Mouse (Mus musculus) megakaryocyte, embryonic 14.5 days (primary cell): Measurements from ENCODE around the gene Them7.

Experiments
- FLI1 ChIP-seq: IDR thresholded peaks from 2 replicates; pipeline ENCODE4 v1.6.1; 2012; ENCODE audit warnings: low read length, inconsistent platforms, mixed read lengths
- GATA1 ChIP-seq: IDR thresholded peaks from 3 replicates; pipeline ENCODE4 v1.6.1; 2012; ENCODE audit warnings: mixed read lengths, low read length, inconsistent platforms, borderline replicate concordance

DNA sequence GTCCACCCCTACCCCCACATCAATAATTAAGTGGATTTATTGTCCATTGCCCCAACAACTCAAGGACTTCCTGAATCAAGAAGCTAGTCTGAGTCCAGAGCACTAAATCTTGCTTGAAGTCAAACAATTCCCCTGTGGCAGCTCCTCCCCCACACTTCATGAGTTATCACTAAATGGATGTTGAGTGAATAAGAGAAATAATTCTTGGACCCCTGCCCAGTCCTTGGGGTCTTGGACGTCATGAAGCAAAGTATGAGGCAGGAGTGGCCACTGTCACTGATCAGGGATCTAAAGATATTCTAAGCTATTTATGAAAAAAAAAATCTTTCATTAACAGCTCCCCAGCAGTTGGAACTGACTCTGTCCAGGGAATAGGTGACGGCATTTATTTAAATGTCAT, 168.4 kb downstream of the Them7 start:
- no peak for TF ChIP-seq GATA1
- no peak for TF ChIP-seq FLI1
